Comparison of ENCODE assay signal across 39 mouse cellular contexts in the genomic region with DNA sequence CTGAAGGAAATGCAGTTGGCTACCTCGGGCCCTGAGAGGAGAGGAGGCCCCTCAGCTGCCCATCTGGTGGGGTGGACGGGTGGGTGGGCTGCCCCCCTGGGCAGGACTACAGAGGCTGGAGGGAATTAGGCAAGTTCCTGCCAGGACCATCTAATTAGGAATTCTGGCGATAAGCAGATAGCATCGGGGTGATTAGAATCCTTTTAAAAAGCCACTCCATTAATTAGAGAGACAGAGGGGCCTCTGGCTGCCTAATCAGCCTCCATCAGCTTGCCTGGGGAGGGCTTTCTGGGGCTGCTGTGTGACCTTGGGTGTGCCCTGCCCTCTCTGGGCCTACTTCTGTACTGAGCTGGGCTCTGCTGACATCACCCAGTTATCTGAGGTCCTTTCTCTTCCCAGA. TPM values are rescaled to one million over a fixed set of nuclear protein-coding genes. Genes with fewer than 3 reads are reported as not detected.
"Had no signal": no experiment of that assay in that cellular context is flagged by ENCODE, and none has a peak within 500 bp of the region (broad histone marks: within the 10 kb centered on the region; RNA-seq: fewer than 3 reads in every experiment).

No protein-coding gene starts in this region.

- H3K9me3 ChIP-seq: hindbrain, embryonic 15.5 days; kidney, embryonic 15.5 days; limb, embryonic 15.5 days had no signal

- ATAC-seq: hindbrain, postnatal 0 days; intestine, embryonic 16.5 days; liver, embryonic 12.5 days had no signal

- H3K4me3 ChIP-seq: heart, adult 2 months; heart, embryonic 12.5 days; hindbrain, embryonic 13.5 days; hindbrain, embryonic 15.5 days; kidney, embryonic 15.5 days; limb, embryonic 13.5 days; limb, embryonic 15.5 days; liver, embryonic 12.5 days had no signal

- H3K9ac ChIP-seq: heart, embryonic 12.5 days; hindbrain, embryonic 13.5 days; hindbrain, embryonic 15.5 days; kidney, embryonic 15.5 days; limb, embryonic 13.5 days; limb, embryonic 15.5 days; liver, embryonic 12.5 days had no signal

- H3K36me3 ChIP-seq: heart, embryonic 12.5 days; hindbrain, embryonic 13.5 days; hindbrain, embryonic 15.5 days; kidney, embryonic 15.5 days; limb, embryonic 13.5 days; limb, embryonic 15.5 days; liver, embryonic 12.5 days had no signal

- H3K27me3 ChIP-seq: hindbrain, embryonic 15.5 days; limb, embryonic 13.5 days; limb, embryonic 15.5 days had no signal

- DNase-seq: gastrocnemius, postnatal 14 days; gastrocnemius, postnatal 36 days; heart, adult 11 months; heart, adult 2 months; heart, postnatal 10 days; kidney, adult 11 months; kidney, adult 2 months; kidney, adult 9 months; kidney, postnatal 14 days; layer of hippocampus, adult 9-11 months; layer of hippocampus, postnatal 36 days; left cerebral cortex, postnatal 4 days had no signal

- H3K4me1 ChIP-seq: heart, embryonic 12.5 days; hindbrain, embryonic 13.5 days; hindbrain, embryonic 15.5 days; limb, embryonic 13.5 days; limb, embryonic 15.5 days; liver, embryonic 12.5 days had no signal

- H3K27ac ChIP-seq: heart, adult 2 months; hindbrain, embryonic 13.5 days; hindbrain, embryonic 15.5 days; hindbrain, postnatal 0 days; kidney, embryonic 15.5 days; kidney, postnatal 0 days; limb, embryonic 13.5 days; limb, embryonic 15.5 days; liver, embryonic 12.5 days had no signal

- H3K4me2 ChIP-seq: heart, embryonic 12.5 days; hindbrain, embryonic 13.5 days; hindbrain, embryonic 15.5 days; kidney, embryonic 15.5 days; limb, embryonic 13.5 days; limb, embryonic 15.5 days; liver, embryonic 12.5 days had no signal

RNA-seq across cellular contexts. Expression of gene Dnajb8, which starts 3.0 kb away (rescaled TPM):
- total RNA-seq: gastrocnemius, adult 18-20 months; gastrocnemius, adult 8-10 months; gastrocnemius, postnatal 14 days; gastrocnemius, postnatal 36 days; heart, adult 2 months; heart, postnatal 10 days; heart, postnatal 25 days; hematopoietic stem cell, adult 5-6 weeks; hindbrain, postnatal 0 days; layer of hippocampus, adult 18-20 months; layer of hippocampus, adult 8-10 months; layer of hippocampus, postnatal 14 days; layer of hippocampus, postnatal 36 days; left cerebral cortex, adult 18-20 months; left cerebral cortex, adult 8-10 months; left cerebral cortex, postnatal 10 days; left cerebral cortex, postnatal 25 days; left cerebral cortex, postnatal 4 days; liver, adult 2 months had no signal
- polyA plus RNA-seq: heart, embryonic 12.5 days; heart, embryonic 14.5 days; heart, embryonic 16.5 days; hindbrain, embryonic 13.5 days; hindbrain, embryonic 15.5 days; hindbrain, postnatal 0 days; intestine, embryonic 14.5 days; intestine, embryonic 16.5 days; kidney, adult 2 months; kidney, embryonic 15.5 days; kidney, postnatal 0 days; large intestine, adult 2 months; limb, embryonic 11.5 days; limb, embryonic 13.5 days; limb, embryonic 15.5 days; liver, adult 2 months; liver, embryonic 12.5 days had no signal
